Mouse (Mus musculus) stomach, embryonic 16.5 days (tissue): ENCODE measurements at regions not wholly inside any gene's neighbourhood (a gene's known extent, or its start where the extent isn't known, plus 50 kb on each side); places are given as distances from the start of the nearest gene placed in this dataset.

ENCODE experiments used
- ATAC-seq: fragments of 200-750 bp; cut with Nextera tagmentation; 2 replicates; pipeline ENCODE4 v1.8.0; 2017; ENCODE audit warnings: moderate number of reproducible peaks, moderate TSS enrichment; ENCODE audit not compliant: insufficient read depth, low FRiP score
- H3K27ac ChIP-seq: fragments of 300-500 bp; sonication (generic); 2 replicates; pipeline ENCODE4 v1.5.1; 2014; ENCODE audit warnings: low read length
- H3K27me3 ChIP-seq: fragments of 300-500 bp; sonication (generic); 2 replicates; pipeline ENCODE4 v1.6.1; 2014; ENCODE audit warnings: low read length, control low read depth, mixed read lengths; ENCODE audit not compliant: control insufficient read depth, insufficient read depth
- H3K36me3 ChIP-seq: fragments of 300-500 bp; sonication (generic); 2 replicates; pipeline ENCODE4 v1.6.1; 2014; ENCODE audit warnings: low read length; ENCODE audit not compliant: control insufficient read depth, insufficient read depth
- H3K4me1 ChIP-seq: fragments of 300-500 bp; sonication (generic); 2 replicates; pipeline ENCODE4 v1.6.1; 2014; ENCODE audit warnings: low read length, control low read depth, mixed read lengths; ENCODE audit not compliant: control insufficient read depth, insufficient read depth
- H3K4me2 ChIP-seq: fragments of 300-500 bp; sonication (generic); 2 replicates; pipeline ENCODE4 v1.6.1; 2014; ENCODE audit warnings: low read depth, low read length, mixed read lengths
- H3K4me3 ChIP-seq: fragments of 300-500 bp; sonication (generic); replicated peaks from 2 replicates; pipeline ENCODE4 v1.5.1; 2014; ENCODE audit warnings: mild to moderate bottlenecking, low read length
- H3K9ac ChIP-seq: fragments of 300-500 bp; sonication (generic); 2 replicates; pipeline ENCODE4 v1.6.1; 2014; ENCODE audit warnings: low read length
- H3K9me3 ChIP-seq: fragments of 300-500 bp; sonication (generic); replicated peaks from 2 replicates; pipeline ENCODE4 v1.6.1; 2016; ENCODE audit warnings: low read length, control low read depth; ENCODE audit not compliant: control insufficient read depth
- WGBS: fragments of 180-500 bp; shearing (Covaris S2); extraction: QIAGEN DNeasy Blood & Tissue Kit; methylation state at CpG from one replicate; pipeline ENCODE4 v1.1.7; 2014; 5-methylcytosine and 5-hydroxymethylcytosine counted together

GRCm38 (mm10) chr4:105561611-105562010 is 228.1 kb upstream of the Gm12728 start:
- H3K27ac ChIP-seq: no peak overlapping the region
- no peak overlapping the region for H3K4me2 ChIP-seq
- H3K36me3 ChIP-seq: no peaks in the 10 kb centered on the region
- 72% methylated on average over 3 of the region's 3 CpGs for WGBS
- no peak for ATAC-seq
- H3K9ac ChIP-seq: no peak overlapping the region
- no peaks in the 10 kb centered on the region for H3K9me3 ChIP-seq
- H3K27me3 ChIP-seq: no peaks in the 10 kb centered on the region
- H3K4me1 ChIP-seq: no peaks in the 10 kb centered on the region
- H3K4me3 ChIP-seq: no peak overlapping the region

- H3K4me3 ChIP-seq: no peak overlapping the region
- no peaks in the 10 kb centered on the region for H3K27me3 ChIP-seq
- H3K4me1 ChIP-seq: no peaks in the 10 kb centered on the region
- no peak overlapping the region for H3K4me2 ChIP-seq
- no peak for ATAC-seq
- H3K36me3 ChIP-seq: no peaks in the 10 kb centered on the region
- no peak overlapping the region for H3K9ac ChIP-seq
- H3K27ac ChIP-seq: no peak overlapping the region
- no peaks in the 10 kb centered on the region for H3K9me3 ChIP-seq
- 86% methylated on average over 7 of the region's 7 CpGs for WGBS
Measured at GRCm38 (mm10) chr4:105565796-105566195, 223.9 kb upstream of the Gm12728 start.

GRCm38 (mm10) chr4:105566513-105567457 is 222.9 kb upstream of the Gm12728 start:
- Histone ChIP-seq H3K4me2 (no peak overlapping the region), H3K27me3 (no peaks in the 10 kb centered on the region), H3K27ac (no peak overlapping the region), H3K9ac (no peak overlapping the region), H3K36me3 (no peaks in the 10 kb centered on the region), H3K4me1 (no peaks in the 10 kb centered on the region), H3K4me3 (no peak overlapping the region), H3K9me3 (no peaks in the 10 kb centered on the region)
- WGBS: 39% methylated on average over 8 of the region's 8 CpGs
- no peak for ATAC-seq

GRCm38 (mm10) chr4:105569671-105570070 is 220.0 kb upstream of the Gm12728 start:
- H3K36me3 ChIP-seq: no peaks in the 10 kb centered on the region
- ATAC-seq: no peak
- WGBS: 76% methylated on average over 1 of the region's 1 CpGs

GRCm38 (mm10) chr4:105575550-105575949 is 214.1 kb upstream of the Gm12728 start:
- ATAC-seq: no peak
- H3K27ac ChIP-seq: no peak overlapping the region
- H3K27me3 ChIP-seq: no peaks in the 10 kb centered on the region
- no peaks in the 10 kb centered on the region for H3K9me3 ChIP-seq
- no peaks in the 10 kb centered on the region for H3K36me3 ChIP-seq
- 79% methylated on average over 2 of the region's 2 CpGs for whole genome bisulfite sequencing
- no peak overlapping the region for H3K9ac ChIP-seq
- no peak overlapping the region for H3K4me3 ChIP-seq
- H3K4me1 ChIP-seq: no peaks in the 10 kb centered on the region
- no peak overlapping the region for H3K4me2 ChIP-seq

More at GRCm38 (mm10) chr4:105569671-105570070, 220.0 kb upstream of the Gm12728 start:
- Histone ChIP-seq H3K27ac (no peak overlapping the region), H3K27me3 (no peaks in the 10 kb centered on the region), H3K9ac (no peak overlapping the region), H3K9me3 (no peaks in the 10 kb centered on the region), H3K4me1 (no peaks in the 10 kb centered on the region), H3K4me2 (no peak overlapping the region), H3K4me3 (no peak overlapping the region)

GRCm38 (mm10) chr4:105580987-105581386 is 208.7 kb upstream of the Gm12728 start:
- Histone ChIP-seq H3K9ac (no peak overlapping the region), H3K9me3 (no peaks in the 10 kb centered on the region), H3K4me1 (no peaks in the 10 kb centered on the region), H3K27ac (no peak overlapping the region), H3K36me3 (no peaks in the 10 kb centered on the region), H3K27me3 (no peaks in the 10 kb centered on the region), H3K4me3 (no peak overlapping the region), H3K4me2 (no peak overlapping the region)
- no peak for ATAC-seq
- WGBS: 45% methylated on average over 7 of the region's 7 CpGs

GRCm38 (mm10) chr4:105584329-105584925 is 205.2 kb upstream of the Gm12728 start:
- Histone ChIP-seq H3K27ac (no peak overlapping the region), H3K4me1 (no peaks in the 10 kb centered on the region), H3K9me3 (no peaks in the 10 kb centered on the region), H3K4me2 (no peak overlapping the region), H3K27me3 (no peaks in the 10 kb centered on the region), H3K9ac (no peak overlapping the region), H3K4me3 (no peak overlapping the region), H3K36me3 (no peaks in the 10 kb centered on the region)
- ATAC-seq: no peak
- 68% methylated on average over 10 of the region's 10 CpGs for WGBS

GRCm38 (mm10) chr4:105603661-105604060 is 186.0 kb upstream of the Gm12728 start:
- ATAC-seq: no peak
- H3K36me3 ChIP-seq: no peaks in the 10 kb centered on the region
- no peaks in the 10 kb centered on the region for H3K27me3 ChIP-seq
- H3K4me3 ChIP-seq: no peak overlapping the region
- H3K27ac ChIP-seq: no peak overlapping the region
- 73% methylated on average over 1 of the region's 1 CpGs for WGBS
- H3K9ac ChIP-seq: no peak overlapping the region
- no peak overlapping the region for H3K4me2 ChIP-seq
- H3K9me3 ChIP-seq: no peaks in the 10 kb centered on the region
- H3K4me1 ChIP-seq: no peaks in the 10 kb centered on the region

- H3K9ac ChIP-seq: no peak overlapping the region
- H3K27ac ChIP-seq: no peak overlapping the region
- no peak overlapping the region for H3K4me2 ChIP-seq
- 77% methylated on average over 2 of the region's 2 CpGs for WGBS
- no peak overlapping the region for H3K4me3 ChIP-seq
- no peaks in the 10 kb centered on the region for H3K9me3 ChIP-seq
- no peaks in the 10 kb centered on the region for H3K27me3 ChIP-seq
- H3K36me3 ChIP-seq: no peaks in the 10 kb centered on the region
- H3K4me1 ChIP-seq: no peaks in the 10 kb centered on the region
- ATAC-seq: no peak
Measured at GRCm38 (mm10) chr4:105604607-105605006, 185.1 kb upstream of the Gm12728 start.
